ENCODE assay signal across 20 mouse cellular contexts in genomic region chr7:136026451-136026850, GRCm38 (mm10).
DNase-seq lines count a peak whose midpoint lies in the region; ATAC-seq lines count a peak whose summit lies in the region.
"Had no signal": no experiment of that assay in that cellular context is flagged by ENCODE, and none has a peak within 500 bp of the region (broad histone marks: within the 10 kb centered on the region; RNA-seq: fewer than 3 reads in every experiment).

No protein-coding gene starts in this region.

- no peak overlapping the region for H3K9ac ChIP-seq in kidney, embryonic 16.5 days (replicated peaks; ENCODE audit: low read length)
- H3K9ac ChIP-seq in neural tube, embryonic 15.5 days (replicated peaks) = no peak overlapping the region
- H3K9ac ChIP-seq: heart, embryonic 15.5 days; lung, embryonic 14.5 days had no signal

- H3K36me3 ChIP-seq in kidney, embryonic 16.5 days (ENCODE audit: insufficient read depth, low read length) = no peaks in the 10 kb centered on the region
- H3K36me3 ChIP-seq in neural tube, embryonic 15.5 days = no peaks in the 10 kb centered on the region
- H3K36me3 ChIP-seq: heart, embryonic 15.5 days had no signal

- peak; percentile 41; the same call in 1 of the 2 replicates for ATAC-seq in frontal cortex, adult (ENCODE audit: low TSS enrichment)
- ATAC-seq in kidney, embryonic 16.5 days (ENCODE audit: low FRiP score, low TSS enrichment) = no peak
- ATAC-seq in neural tube, embryonic 15.5 days (ENCODE audit: low FRiP score) = no peak
- ATAC-seq: forebrain, embryonic 16.5 days; midbrain, embryonic 16.5 days had no signal

- peaks cover 12% of the 10 kb centered on the region; the same call in 1 of the 2 replicates for H3K4me1 ChIP-seq in kidney, embryonic 16.5 days (ENCODE audit: insufficient read depth, low read length)
- peaks cover 25% of the 10 kb centered on the region for H3K4me1 ChIP-seq in neural tube, embryonic 15.5 days

- H3K4me2 ChIP-seq in kidney, embryonic 16.5 days (replicated peaks; ENCODE audit: low read depth, low read length) = no peak overlapping the region
- H3K4me2 ChIP-seq in neural tube, embryonic 15.5 days = no peak overlapping the region
- H3K4me2 ChIP-seq: heart, embryonic 15.5 days; lung, embryonic 14.5 days had no signal

- DNase-seq in frontal cortex, postnatal 25 days (ENCODE audit: low spot score in 2 of 2) = no peak
- peak; percentile 30 to 33 for DNase-seq in kidney, postnatal 4 days
- DNase-seq in right cerebral cortex, postnatal 10 days (ENCODE audit: low spot score in 2 of 2) = peak; percentile 55 to 60
- no peak for DNase-seq in right cerebral cortex, postnatal 36 days (ENCODE audit: low spot score in 2 of 2)
- DNase-seq in yolk sac, embryonic 10.5 days (ENCODE audit: low spot score) = no peak
- DNase-seq: adrenal gland, adult 8-10 months; cerebellum, adult 18-20 months; cerebellum, postnatal 36 days; gastrocnemius, adult 2 months; heart, adult 11 months; lung, embryonic 14.5 days; lung, postnatal 4 days; thymus, postnatal 4 days had no signal

- 32% methylated on average over 7 of the region's 7 CpGs for WGBS in kidney, embryonic 16.5 days
- WGBS in neural tube, embryonic 15.5 days = 25% methylated on average over 7 of the region's 7 CpGs

- H3K27me3 ChIP-seq in kidney, embryonic 16.5 days (ENCODE audit: insufficient read depth, low read length) = no peaks in the 10 kb centered on the region
- no peaks in the 10 kb centered on the region for H3K27me3 ChIP-seq in neural tube, embryonic 15.5 days (replicated peaks)
- H3K27me3 ChIP-seq: heart, embryonic 15.5 days had no signal

- no peaks in the 10 kb centered on the region for H3K9me3 ChIP-seq in kidney, embryonic 16.5 days (ENCODE audit: low read length)
- H3K9me3 ChIP-seq in neural tube, embryonic 15.5 days (replicated peaks) = no peaks in the 10 kb centered on the region
- H3K9me3 ChIP-seq: heart, embryonic 15.5 days had no signal

- no peak overlapping the region for H3K4me3 ChIP-seq in kidney, embryonic 16.5 days (ENCODE audit: low read length)
- H3K4me3 ChIP-seq in neural tube, embryonic 15.5 days (replicated peaks) = no peak overlapping the region
- H3K4me3 ChIP-seq: erythroblast, embryonic 14.5 days; gastrocnemius, adult 2 months; heart, embryonic 15.5 days had no signal

- H3K27ac ChIP-seq in kidney, embryonic 16.5 days (ENCODE audit: low read length) = no peak overlapping the region
- H3K27ac ChIP-seq in neural tube, embryonic 15.5 days (replicated peaks) = 0 out of 2 replicates have a peak overlapping the region, but pooled peaks have one; percentile 10
- H3K27ac ChIP-seq: gastrocnemius, adult 2 months; heart, embryonic 15.5 days had no signal

Comparison
In these comparisons a context has a peak if more than half of its experiments do, and no peak if none do; other contexts are left out.
1. DNase-seq: peak in kidney, postnatal 4 days (2 of 2) and right cerebral cortex, postnatal 10 days (2 of 2); none in frontal cortex, postnatal 25 days (0 of 2), right cerebral cortex, postnatal 36 days (0 of 2) and yolk sac, embryonic 10.5 days (single experiment).